ENCODE assay signal across 8 mouse cellular contexts in the genomic region with DNA sequence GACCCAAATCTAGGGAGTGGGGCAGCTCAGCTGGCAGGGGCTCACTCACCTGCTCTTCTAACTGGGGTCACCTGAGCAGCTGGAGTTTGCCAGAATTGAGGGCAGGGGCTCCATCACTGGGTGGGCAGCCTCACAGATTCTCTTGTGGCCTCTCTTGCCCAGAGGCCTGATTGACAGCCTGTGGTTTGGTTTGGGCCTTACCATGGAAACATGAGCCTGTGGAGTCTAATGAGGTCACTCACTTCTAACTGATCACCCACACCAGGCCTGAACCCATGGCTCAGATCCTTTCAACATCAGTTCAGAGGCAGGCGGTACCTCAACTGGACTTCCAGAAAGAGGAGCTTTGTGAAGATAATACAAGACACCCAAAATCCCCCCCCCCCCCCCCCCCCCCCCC. TPM values are rescaled to one million over a fixed set of nuclear protein-coding genes. Genes with fewer than 3 reads are reported as not detected.
DNase-seq lines count a peak whose midpoint lies in the region; ATAC-seq and TF ChIP-seq lines count a peak whose summit lies in the region.

No protein-coding gene starts in this region.

- WGBS in forebrain, embryonic 14.5 days: 17% methylated on average over 1 of the region's 1 CpGs
- 57% methylated on average over 1 of the region's 1 CpGs for WGBS in limb, embryonic 13.5 days

- H3K9ac ChIP-seq in forebrain, embryonic 14.5 days (ENCODE audit: low read length): no peak overlapping the region
- H3K9ac ChIP-seq in limb, embryonic 13.5 days: no peak overlapping the region

- H3K36me3 ChIP-seq in forebrain, embryonic 14.5 days (ENCODE audit: control insufficient read depth, insufficient read depth, low read length): no peaks in the 10 kb centered on the region
- H3K36me3 ChIP-seq in limb, embryonic 13.5 days: no peaks in the 10 kb centered on the region

- no peaks in the 10 kb centered on the region for H3K9me3 ChIP-seq in forebrain, embryonic 14.5 days (replicated peaks; ENCODE audit: control insufficient read depth, low read length)
- H3K9me3 ChIP-seq in limb, embryonic 13.5 days: no peaks in the 10 kb centered on the region

- peaks cover 12% of the 10 kb centered on the region; the same call in 1 of the 2 replicates for H3K4me1 ChIP-seq in forebrain, embryonic 14.5 days (ENCODE audit: control insufficient read depth, insufficient read depth, low read length)
- H3K4me1 ChIP-seq in limb, embryonic 13.5 days: peaks cover 17% of the 10 kb centered on the region

- intact Hi-C loops in gastrocnemius, adult 2 months (cut with DNase I): no loop called here

- no peak for DNase-seq in gastrocnemius, adult 2 months
- no peak for DNase-seq in gastrocnemius, postnatal 25 days
- peak; percentile 10 for DNase-seq in B cell, adult 2 months
- no peak for DNase-seq in forebrain, embryonic 14.5 days (ENCODE audit: low spot score)
- no peak for DNase-seq in testis, postnatal 10 days (ENCODE audit: low spot score)
- no peak for DNase-seq in cerebellum, adult 9-10 months

- ATAC-seq in forebrain, embryonic 14.5 days: peak; percentile 40; the same call in 1 of the 2 replicates
- no peak for ATAC-seq in limb, embryonic 13.5 days (ENCODE audit: low FRiP score, low read depth)
- ATAC-seq in megakaryocyte progenitor cell, adult 5-6 weeks (replicated peaks; ENCODE audit: poor library complexity): no peak

- H3K27ac ChIP-seq in gastrocnemius, adult 2 months: peak overlapping the region; percentile 56
- H3K27ac ChIP-seq in forebrain, embryonic 14.5 days (ENCODE audit: low read depth, low read length): peak overlapping the region; percentile 79
- H3K27ac ChIP-seq in limb, embryonic 13.5 days: peak overlapping the region; percentile 39; the same call in 1 of the 2 replicates

- H3K27me3 ChIP-seq in forebrain, embryonic 14.5 days (replicated peaks; ENCODE audit: control insufficient read depth, insufficient read depth, low read length): no peaks in the 10 kb centered on the region
- H3K27me3 ChIP-seq in limb, embryonic 13.5 days: no peaks in the 10 kb centered on the region

- H3K4me3 ChIP-seq in gastrocnemius, adult 2 months: peak overlapping the region; percentile 26
- H3K4me3 ChIP-seq in forebrain, embryonic 14.5 days (ENCODE audit: low read depth, low read length): no peak overlapping the region
- H3K4me3 ChIP-seq in limb, embryonic 13.5 days: no peak overlapping the region

- TF ChIP-seq CTCF in gastrocnemius, adult 2 months (IDR thresholded peaks at IDR 0.05): no peak

- peak overlapping the region; percentile 37; the same call in 1 of the 2 replicates for H3K4me2 ChIP-seq in forebrain, embryonic 14.5 days (ENCODE audit: low read length)
- no peak overlapping the region for H3K4me2 ChIP-seq in limb, embryonic 13.5 days (replicated peaks)

RNA-seq across cellular contexts. Expression of a gene that starts 33.9 kb away (rescaled TPM):
- 1 to 10 TPM in 1 of 2 experiments, under 1 TPM in 1; 0.64 to 1.4 TPM for total RNA-seq in gastrocnemius, adult 2 months (2021)
- total RNA-seq in gastrocnemius, postnatal 25 days (2021): 1 to 10 TPM in 1 of 2 experiments, under 1 TPM in 1; 0.82 to 1.7 TPM
- 0.50 and 1.2 TPM in 2 replicates for polyA plus RNA-seq in forebrain, embryonic 14.5 days (2014; fragmentation: Nextera tagmentation; extraction: Ambion mirVana)
- 1.1 and 1.3 TPM in 2 replicates for polyA plus RNA-seq in limb, embryonic 13.5 days (2015; fragmentation: Nextera tagmentation; extraction: Ambion mirVana)
- not detected in 2 replicates for total RNA-seq in megakaryocyte progenitor cell, adult 5-6 weeks (2015)
- not detected in 2 replicates for total RNA-seq in megakaryocyte progenitor cell, adult 5-6 weeks (2017)

Comparison
In these comparisons a context has a peak if more than half of its experiments do, and no peak if none do; other contexts are left out.
1. DNase-seq: peak in B cell, adult 2 months (2 of 2); none in gastrocnemius, adult 2 months (single experiment), gastrocnemius, postnatal 25 days (single experiment), forebrain, embryonic 14.5 days (single experiment), testis, postnatal 10 days (single experiment) and cerebellum, adult 9-10 months (single experiment).
2. Peak in every context shown above with its lines, with median percentiles within 50 percentile points of each other: H3K27ac ChIP-seq.